Mouse (Mus musculus) adrenal gland, postnatal 4 days (tissue): ENCODE results near the gene Apex1. TPM values are rescaled to one million over a fixed set of nuclear protein-coding genes. Genes with fewer than 3 reads are reported as not detected.
"Not testable (repeated sequence)": the region's sequence is repeated elsewhere in the genome, so short reads cannot be mapped to it uniquely, and the experiment has no call there.

ENCODE experiments used
- DNase-seq, 2 experiments: peaks; one replicate each; pipeline ENCODE4 v3.0.0; 2021 to 2022; ENCODE audit warnings: low spot score in 2 of 2, mixed read lengths in 2 of 2
- total RNA-seq, 2 experiments: library from RNA; stranded (reverse); gene quantifications; 2 replicates each; pipeline ENCODE4 v1.2.3; 2021

Apex1 gene
- total RNA-seq, 2 experiments from 2014 or later = 100 to 106 TPM

DNA sequence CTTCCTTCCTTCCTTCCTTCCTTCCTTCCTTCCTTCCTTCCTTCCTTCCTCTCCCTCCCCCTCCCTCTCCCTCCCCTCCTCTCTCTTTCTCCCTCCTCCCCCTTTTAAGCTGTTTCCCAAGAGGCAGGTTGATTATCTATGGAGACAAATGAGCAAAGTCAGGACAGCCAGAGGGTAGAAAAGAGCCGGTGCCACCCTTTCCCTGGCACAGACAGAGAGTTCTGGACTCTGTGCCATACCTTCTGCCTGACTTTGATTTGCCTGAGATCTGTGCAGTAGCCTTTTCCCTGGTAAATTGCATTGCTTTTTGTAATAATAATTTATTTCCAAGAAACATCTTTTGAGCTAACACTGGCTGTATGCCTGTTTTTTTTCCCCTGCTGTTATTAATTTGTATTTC lies 44.3 kb downstream of the Apex1 start:
- no peak for DNase-seq

GRCm38 (mm10) chr14:50969558-50970544 lies 45.1 kb downstream of the Apex1 start:
- no peak for DNase-seq

GRCm38 (mm10) chr14:50970822-50971221 lies 46.1 kb downstream of the Apex1 start:
- no peak for DNase-seq

DNA sequence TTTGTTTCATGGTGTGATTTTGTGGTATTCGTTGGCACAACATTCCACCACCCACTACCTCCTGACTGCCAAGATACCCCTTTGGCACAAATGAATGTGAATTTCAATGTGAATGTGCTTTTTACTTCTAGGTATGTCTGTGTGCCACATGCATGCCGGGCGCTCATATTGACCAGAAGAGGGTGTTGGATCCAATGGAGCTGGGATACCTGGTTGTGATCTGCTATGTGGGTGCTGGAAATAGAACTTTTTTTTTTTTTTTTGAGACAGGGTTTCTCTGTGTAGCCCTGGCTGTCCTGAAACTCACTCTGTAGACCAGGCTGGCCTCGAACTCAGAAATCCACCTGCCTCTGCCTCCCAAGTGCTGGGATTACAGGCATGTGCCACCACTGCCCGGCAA lies 48.3 kb downstream of the Apex1 start:
- DNase-seq = not testable (repeated sequence)

- no peak for DNase-seq
Measured at GRCm38 (mm10) chr14:50973700-50974099, 48.9 kb downstream of the Apex1 start.

- DNase-seq = no peak
Measured at GRCm38 (mm10) chr14:50975001-50975400, 50.2 kb downstream of the Apex1 start.

DNA sequence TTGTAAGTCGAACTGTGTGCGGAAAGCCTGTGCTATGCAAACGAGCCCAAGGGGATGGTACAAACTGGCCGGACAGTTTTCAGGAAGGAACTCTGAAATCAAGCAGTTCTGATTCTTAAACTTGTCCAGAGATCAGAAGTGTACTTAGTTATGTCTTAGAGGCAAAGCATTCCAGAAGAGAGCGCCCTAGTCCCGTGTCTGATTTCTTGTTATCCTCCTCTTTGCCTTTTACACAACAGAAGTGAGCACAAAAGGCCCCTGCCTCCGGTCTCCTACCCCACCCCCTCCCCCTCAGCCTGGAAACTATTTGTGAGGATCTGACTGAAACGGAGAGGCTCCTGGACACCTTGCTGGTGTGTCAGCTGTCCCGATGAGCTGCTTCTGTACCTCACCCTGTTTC lies 51.9 kb downstream of the Apex1 start:
- no peak for DNase-seq

Other genes starting within 250 kb of the Apex1 start
- not detected for gene Olfr747, start 231.8 kb upstream of the Apex1 start, total RNA-seq
- gene Olfr748, start 217.6 kb upstream of the Apex1 start, total RNA-seq = not detected
- gene Olfr749, start 179.9 kb upstream of the Apex1 start, total RNA-seq = not detected
- 10 to 100 TPM; 61.8 to 71.8 TPM for gene Ttc5, start 139.4 kb upstream of the Apex1 start, total RNA-seq
- gene Ccnb1ip1, start 117.2 kb upstream of the Apex1 start, total RNA-seq = not detected
- 10 to 100 TPM; 48.2 to 57.3 TPM for gene Parp2, start 117.1 kb upstream of the Apex1 start, total RNA-seq
- 10 to 100 TPM; 19.1 to 20.6 TPM for gene Tep1, start 54.4 kb upstream of the Apex1 start, total RNA-seq
- gene Klhl33, start 27.5 kb upstream of the Apex1 start, total RNA-seq = 1 to 10 TPM; 1.4 to 1.7 TPM
- gene Osgep, start 75 bp upstream of the Apex1 start, total RNA-seq = 10 to 100 TPM; 62.9 to 66.0 TPM
- 10 to 100 TPM; 49.5 to 57.8 TPM for gene Pip4p1, start 5.9 kb downstream of the Apex1 start, total RNA-seq
- 10 to 100 TPM; 36.8 to 39.4 TPM for gene Pnp, start 6.1 kb downstream of the Apex1 start, total RNA-seq
- gene Gm49342, start 19.5 kb downstream of the Apex1 start, total RNA-seq = 10 to 100 TPM; 28.1 to 33.3 TPM
- 1 to 10 TPM; 1.4 to 2.5 TPM for gene Pnp2, start 31.0 kb downstream of the Apex1 start, total RNA-seq
- gene Rnase10, start 82.8 kb downstream of the Apex1 start, total RNA-seq = under 1 TPM in 1 of 2 experiments, not detected in 1; 0.25 TPM
- not detected for gene Rnase9, start 116.9 kb downstream of the Apex1 start, total RNA-seq
- gene Rnase11, start 125.2 kb downstream of the Apex1 start, total RNA-seq = not detected
- gene Rnase12, start 132.7 kb downstream of the Apex1 start, total RNA-seq = under 1 TPM in 1 of 2 experiments, not detected in 1; 0.64 TPM
- gene Olfr750, start 149.5 kb downstream of the Apex1 start, total RNA-seq = not detected
- 10 to 100 TPM; 59.1 to 73.4 TPM for gene Rnase4, start 166.1 kb downstream of the Apex1 start, total RNA-seq
- 10 to 100 TPM in 1 of 2 experiments, 1 to 10 TPM in 1; 9.9 to 10.7 TPM for gene Ang, start 166.2 kb downstream of the Apex1 start, total RNA-seq
- gene Eddm3b, start 189.5 kb downstream of the Apex1 start, total RNA-seq = under 1 TPM in 1 of 2 experiments, not detected in 1; 0.28 TPM
- 1 to 10 TPM in 1 of 2 experiments, under 1 TPM in 1; 0.84 to 1.6 TPM for gene Rnase6, start 198.9 kb downstream of the Apex1 start, total RNA-seq
- gene Rnase1, start 221.8 kb downstream of the Apex1 start, total RNA-seq = 100 to 1,000 TPM in 1 of 2 experiments, not detected in 1; 401 TPM
- gene Rnase2b, start 237.3 kb downstream of the Apex1 start, total RNA-seq = not detected